In the genomic region with DNA sequence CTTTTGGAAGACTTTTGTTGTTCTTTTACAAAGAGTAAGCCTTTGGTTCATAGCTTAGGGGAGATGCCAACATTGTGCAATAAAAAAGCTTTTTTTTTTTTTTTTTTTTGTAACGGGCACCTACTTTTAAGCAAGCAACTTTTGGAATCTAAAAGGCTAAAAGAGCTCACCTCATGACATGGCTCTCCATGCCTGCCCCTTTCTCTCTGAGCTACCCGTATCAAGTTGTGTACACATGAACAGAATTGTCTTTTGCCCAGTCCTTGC, we compare ENCODE assay signal across 21 mouse cellular contexts. TPM values are rescaled to one million over a fixed set of nuclear protein-coding genes. Genes with fewer than 3 reads are reported as not detected.
"Had no signal": no experiment of that assay in that cellular context is flagged by ENCODE, and none has a peak within 500 bp of the region (broad histone marks: within the 10 kb centered on the region; RNA-seq: fewer than 3 reads in every experiment).

No protein-coding gene starts in this region.

- H3K27ac ChIP-seq: midbrain, embryonic 10.5 days; midbrain, embryonic 12.5 days; neural tube, embryonic 13.5 days; neural tube, embryonic 15.5 days had no signal

- H3K36me3 ChIP-seq: midbrain, embryonic 10.5 days; midbrain, embryonic 12.5 days; neural tube, embryonic 13.5 days; neural tube, embryonic 15.5 days had no signal

- H3K27me3 ChIP-seq: midbrain, embryonic 12.5 days; neural tube, embryonic 13.5 days; neural tube, embryonic 15.5 days had no signal

- H3K4me1 ChIP-seq: neural tube, embryonic 15.5 days had no signal

- ATAC-seq: midbrain, embryonic 16.5 days had no signal

- H3K4me3 ChIP-seq: midbrain, embryonic 10.5 days; midbrain, embryonic 12.5 days; myocyte; neural tube, embryonic 13.5 days; neural tube, embryonic 15.5 days had no signal

- H3K9ac ChIP-seq: lung, embryonic 14.5 days; midbrain, embryonic 12.5 days; neural tube, embryonic 13.5 days; neural tube, embryonic 15.5 days had no signal

- H3K4me2 ChIP-seq: lung, embryonic 14.5 days; midbrain, embryonic 12.5 days; neural tube, embryonic 13.5 days; neural tube, embryonic 15.5 days had no signal

- H3K9me3 ChIP-seq: midbrain, embryonic 10.5 days; midbrain, embryonic 12.5 days; neural tube, embryonic 13.5 days; neural tube, embryonic 15.5 days had no signal

- DNase-seq: lung, adult 18-20 months; lung, embryonic 14.5 days; lung, postnatal 10 days; lung, postnatal 4 days; midbrain, embryonic 14.5 days; retina, postnatal 1 day; right cerebral cortex, adult 18-20 months; right cerebral cortex, postnatal 25 days; right cerebral cortex, postnatal 4 days; spleen, adult 18-20 months; thymus, adult 18-20 months; thymus, postnatal 14 days; thymus, postnatal 36 days had no signal

RNA-seq across cellular contexts. Expression of a gene that starts 48.7 kb away (rescaled TPM):
- total RNA-seq: megakaryocyte, adult 5-6 weeks; megakaryocyte-erythroid progenitor cell, adult 5-6 weeks had no signal
- polyA plus RNA-seq: myocyte had no signal
